Mouse (Mus musculus): ENCODE measurements around the gene Snx29.
"Not testable (repeated sequence)": the region's sequence is repeated elsewhere in the genome, so short reads cannot be mapped to it uniquely, and the experiment has no call there.

DNA sequence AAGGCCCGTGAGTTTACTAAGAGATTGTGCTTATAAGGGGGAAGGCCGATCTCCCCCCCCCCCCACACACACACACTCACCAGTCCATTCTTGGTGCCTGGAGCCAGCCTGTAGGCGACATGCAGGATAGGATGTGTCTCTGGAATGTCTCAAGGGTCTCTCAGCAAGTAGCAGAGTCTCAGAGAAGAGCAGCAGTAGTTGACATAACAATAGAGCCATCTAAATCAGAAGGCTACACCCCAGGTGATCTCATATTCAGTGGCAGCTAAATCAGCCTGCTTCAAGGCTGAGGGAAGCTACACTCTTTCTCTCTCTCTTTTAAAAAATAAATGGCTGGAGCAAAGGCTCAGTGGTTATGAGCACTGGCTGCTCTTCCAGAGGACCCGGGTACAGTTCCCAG lies 27.1 kb upstream of the Snx29 start:
- not testable (repeated sequence) for TF ChIP-seq CTCF (IDR thresholded peaks at IDR 0.05); POLR2A (IDR thresholded peaks at IDR 0.05; ENCODE audit: insufficient read depth, low read depth, low read length)

All from heart, adult 2 months (tissue).